Mouse (Mus musculus) kidney, adult 2 months (tissue): ENCODE results near the gene Lpp. TPM values are rescaled to one million over a fixed set of nuclear protein-coding genes. Genes with fewer than 3 reads are reported as not detected.

Source experiments
- DNase-seq: peaks from one replicate; pipeline ENCODE4 v3.0.0; 2021
- H3K27ac ChIP-seq: fragments of 200-500 bp; 2 replicates; pipeline ENCODE4 v1.5.1; 2012; ENCODE audit warnings: low read depth, low read length, control low read depth, inconsistent platforms; ENCODE audit not compliant: insufficient read depth
- H3K27me3 ChIP-seq: fragments of 200-500 bp; replicated peaks from 2 replicates; pipeline ENCODE4 v1.6.1; 2012; ENCODE audit warnings: mild to moderate bottlenecking, moderate library complexity, low read length, inconsistent platforms; ENCODE audit not compliant: control insufficient read depth, insufficient read depth
- H3K36me3 ChIP-seq: fragments of 200-500 bp; 2 replicates; pipeline ENCODE4 v1.6.1; 2012; ENCODE audit warnings: mild to moderate bottlenecking, moderate library complexity, low read length, inconsistent platforms; ENCODE audit not compliant: control insufficient read depth, insufficient read depth
- H3K4me1 ChIP-seq: fragments of 200-500 bp; 2 replicates; pipeline ENCODE4 v1.6.1; 2011; ENCODE audit warnings: low read length; ENCODE audit not compliant: control insufficient read depth, insufficient read depth
- H3K4me3 ChIP-seq: fragments of 200-500 bp; 2 replicates; pipeline ENCODE4 v1.5.1; 2011; ENCODE audit warnings: mild to moderate bottlenecking, low read depth, low read length, control low read depth; ENCODE audit not compliant: insufficient read depth
- CTCF ChIP-seq: fragments of 200-500 bp; conservative IDR thresholded peaks from 2 replicates; pipeline ENCODE4 v1.5.1; 2011; ENCODE audit warnings: low read depth, mild to moderate bottlenecking, control low read depth, low read length, moderate library complexity, mixed read lengths; ENCODE audit not compliant: insufficient read depth, insufficient read length
- POLR2A ChIP-seq: fragments of 200-500 bp; IDR thresholded peaks from one replicate; pipeline ENCODE4 v1.6.1; 2011; ENCODE audit warnings: low read depth, low read length, control low read depth
- WGBS: fragments of 180-500 bp; shearing (Covaris S2); methylation state at CpG from one replicate; pipeline ENCODE4 v1.1.7; 2018; 5-methylcytosine and 5-hydroxymethylcytosine counted together
- polyA plus RNA-seq: library from polyadenylated mRNA; depleted of rRNA; stranded (reverse); fragments of >200 nt; gene quantifications from 2 replicates; pipeline ENCODE4 v1.2.3, GENCODE M21; 2012

Gene Lpp
- polyA plus RNA-seq, 1 experiment: 15.9 TPM

GRCm38 (mm10) chr16:24391901-24392300 lies 1.4 kb upstream of the Lpp start:
- Histone ChIP-seq H3K27ac (peak overlapping the region; percentile 84), H3K4me3 (no peak overlapping the region), H3K36me3 (no peaks in the 10 kb centered on the region), H3K27me3 (no peaks in the 10 kb centered on the region), H3K4me1 (peaks cover 18% of the 10 kb centered on the region)
- peak; percentile 88 for DNase-seq
- WGBS: 52% methylated on average over 7 of the region's 7 CpGs
- no peak for TF ChIP-seq CTCF
- no peak for TF ChIP-seq POLR2A

- Histone ChIP-seq H3K4me1 (peaks cover 33% of the 10 kb centered on the region), H3K27ac (peak overlapping the region; percentile 63), H3K4me3 (peak overlapping the region; percentile 69), H3K36me3 (no peaks in the 10 kb centered on the region), H3K27me3 (no peaks in the 10 kb centered on the region)
- DNase-seq: peak; percentile 80
- TF ChIP-seq POLR2A (no peak), CTCF (no peak)
- WGBS: under 1% methylated on average over 67 of the region's 76 CpGs
These were observed 376 bp downstream of the Lpp start for GRCm38 (mm10) chr16:24393556-24394210.

DNA sequence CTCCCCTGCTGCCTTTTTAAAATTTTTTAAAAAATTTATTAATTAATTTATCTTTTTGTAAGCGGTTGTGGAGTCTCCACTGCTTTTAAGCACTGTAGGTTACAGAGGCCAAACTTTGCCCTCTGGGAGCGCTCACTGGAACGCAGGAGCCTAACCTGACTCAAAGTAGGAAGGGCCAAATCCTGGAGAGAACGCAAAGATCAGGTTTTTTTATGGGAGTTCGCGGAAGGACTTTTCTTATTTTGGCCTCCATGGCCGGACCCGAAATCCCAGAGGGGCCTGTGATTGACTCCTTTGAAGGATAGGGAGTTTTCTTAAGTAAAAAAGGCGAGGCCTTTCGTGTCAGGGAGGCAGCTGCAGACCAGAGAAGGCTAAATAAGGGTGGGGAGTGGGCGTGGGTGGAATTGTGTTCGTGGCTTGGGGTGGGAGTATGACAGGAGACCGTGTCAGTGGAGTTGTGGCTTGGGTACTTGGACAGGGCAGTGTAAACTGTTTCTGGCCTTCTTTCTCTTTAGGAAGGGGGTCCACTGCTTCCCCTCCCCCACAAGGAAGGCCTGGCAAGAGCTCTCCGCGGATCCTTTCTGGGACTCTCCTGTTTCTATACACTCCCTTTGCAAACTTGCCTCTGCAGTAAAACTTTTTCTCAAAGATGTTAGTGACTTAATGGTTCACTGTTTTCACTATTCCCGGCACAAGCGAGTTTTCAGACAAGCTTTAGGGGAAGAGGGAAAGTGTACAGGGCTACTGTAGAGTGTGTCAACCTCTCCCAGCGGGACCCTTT lies 1.1 kb downstream of the Lpp start:
- peak; percentile 86 for DNase-seq
- TF ChIP-seq CTCF: no peak
- TF ChIP-seq POLR2A: no peak
- no peaks in the 10 kb centered on the region for H3K36me3 ChIP-seq
- 10% methylated on average over 18 of the region's 18 CpGs for WGBS
- peak overlapping the region; percentile 47 for H3K27ac ChIP-seq
- H3K4me3 ChIP-seq: peak overlapping the region; percentile 69
- H3K4me1 ChIP-seq: peaks cover 40% of the 10 kb centered on the region
- H3K27me3 ChIP-seq: no peaks in the 10 kb centered on the region

DNA sequence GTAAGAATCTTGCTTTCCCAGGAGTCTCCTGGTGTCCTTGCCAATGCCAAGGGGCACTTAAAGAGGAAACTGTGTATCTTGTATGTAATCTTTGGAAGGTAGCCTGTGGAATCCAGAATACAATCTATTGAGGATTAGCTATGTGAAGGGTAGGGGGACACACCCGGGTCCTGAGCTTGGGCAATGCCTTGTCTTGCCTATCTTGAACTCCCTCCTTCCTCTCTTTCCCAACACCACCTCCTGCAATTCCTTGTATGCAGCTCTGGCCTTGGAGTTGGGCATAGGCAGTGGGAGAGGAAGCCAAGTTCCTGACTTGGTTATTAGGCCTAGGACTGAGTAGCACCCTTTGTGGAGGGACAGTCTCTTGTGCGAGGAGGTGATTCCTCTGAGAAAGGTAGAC lies 1.8 kb downstream of the Lpp start:
- H3K27me3 ChIP-seq: no peaks in the 10 kb centered on the region
- H3K36me3 ChIP-seq: no peaks in the 10 kb centered on the region
- WGBS: 64% methylated on average over 2 of the region's 2 CpGs
- H3K4me1 ChIP-seq: peaks cover 47% of the 10 kb centered on the region
- H3K4me3 ChIP-seq: peak overlapping the region; percentile 6; the same call in 1 of the 2 replicates
- peak; percentile 31 for DNase-seq
- peak overlapping the region; percentile 47 for H3K27ac ChIP-seq
- TF ChIP-seq CTCF: no peak
- TF ChIP-seq POLR2A: no peak

GRCm38 (mm10) chr16:24396504-24396903 lies 3.2 kb downstream of the Lpp start:
- H3K27ac ChIP-seq: no peak overlapping the region
- H3K27me3 ChIP-seq: no peaks in the 10 kb centered on the region
- no peaks in the 10 kb centered on the region for H3K36me3 ChIP-seq
- 76% methylated on average over 7 of the region's 7 CpGs for WGBS
- DNase-seq: no peak
- TF ChIP-seq POLR2A (no peak), CTCF (no peak)
- H3K4me3 ChIP-seq: no peak overlapping the region
- peaks cover 53% of the 10 kb centered on the region for H3K4me1 ChIP-seq

- WGBS: 16% methylated on average over 4 of the region's 4 CpGs
These were observed 5.2 kb downstream of the Lpp start for GRCm38 (mm10) chr16:24398476-24398875.

DNA sequence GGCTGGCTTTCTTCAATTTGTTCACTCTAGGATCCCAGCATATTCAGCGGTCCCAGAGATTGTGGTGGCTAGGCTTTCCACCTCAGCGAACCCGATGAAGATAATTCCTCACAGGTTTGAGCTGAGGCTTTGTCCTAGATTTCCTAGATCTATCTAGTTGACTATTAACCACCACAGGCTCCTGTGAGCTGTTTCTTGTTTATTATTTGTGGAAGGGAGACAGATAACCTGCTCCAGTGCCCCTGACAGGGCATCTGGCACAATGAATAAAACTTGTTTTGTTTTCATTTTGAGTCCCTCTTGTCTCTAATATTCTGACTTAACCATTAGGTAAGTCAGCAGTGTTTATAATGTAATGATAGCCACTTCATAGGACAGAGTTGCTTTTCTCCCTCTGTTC lies 5.6 kb downstream of the Lpp start:
- no peak for TF ChIP-seq POLR2A
- Histone ChIP-seq H3K36me3 (no peaks in the 10 kb centered on the region), H3K4me3 (no peak overlapping the region), H3K27me3 (no peaks in the 10 kb centered on the region), H3K4me1 (peaks cover 65% of the 10 kb centered on the region), H3K27ac (peak overlapping the region; percentile 64)
- DNase-seq: peak; percentile 85
- 25% methylated on average over 3 of the region's 3 CpGs for WGBS

More at GRCm38 (mm10) chr16:24398476-24398875, 5.2 kb downstream of the Lpp start:
- no peaks in the 10 kb centered on the region for H3K36me3 ChIP-seq
- no peak for DNase-seq
- TF ChIP-seq CTCF: no peak
- TF ChIP-seq POLR2A: no peak
- H3K4me3 ChIP-seq: no peak overlapping the region
- peaks cover 62% of the 10 kb centered on the region for H3K4me1 ChIP-seq
- no peaks in the 10 kb centered on the region for H3K27me3 ChIP-seq
- peak overlapping the region; percentile 11 for H3K27ac ChIP-seq
